Mouse (Mus musculus) macrophage (primary cell): ENCODE data around the gene Mal. TPM values are rescaled to one million over a fixed set of nuclear protein-coding genes. Genes with fewer than 3 reads are reported as not detected.

Source experiments
- H3K27ac ChIP-seq: fragments of 350-480 bp; formaldehyde crosslinking; 2 replicates; pipeline ENCODE4 v1.9.0; 2021
- H3K36me3 ChIP-seq: fragments of 350-480 bp; formaldehyde crosslinking; 2 replicates; pipeline ENCODE4 v1.9.0; 2021; ENCODE audit errors: inconsistent target
- H3K4me3 ChIP-seq: fragments of 350-480 bp; formaldehyde crosslinking; 2 replicates; pipeline ENCODE4 v1.9.0; 2021; ENCODE audit errors: inconsistent target
- H3K79me2 ChIP-seq: fragments of 350-480 bp; formaldehyde crosslinking; 2 replicates; pipeline ENCODE4 v1.9.0; 2021; ENCODE audit errors: inconsistent target
- WGBS: methylation state at CpG from one replicate; pipeline ENCODE4 v1.1.7; 2026; ENCODE audit warnings: inconsistent platforms; ENCODE audit not compliant: missing documents; 5-methylcytosine and 5-hydroxymethylcytosine counted together
- polyA plus RNA-seq: library from polyadenylated mRNA; stranded (reverse); fragments of 250-400 nt; gene quantifications from 3 replicates; pipeline ENCODE4 v1.2.4, GENCODE M21; 2018; ENCODE audit warnings: inconsistent platforms
- total RNA-seq, 78 experiments: library from RNA; depleted of rRNA; stranded (reverse); fragments of 250-400 nt; gene quantifications; 1 replicate in 9 of 78; 2 replicates in 24 of 78; 3 replicates in 43 of 78; 4 replicates in 2 of 78; pipeline ENCODE4 v1.2.4; 2018; ENCODE audit warnings: inconsistent platforms in 56 of 78

The Mal gene
- total RNA-seq (2018; cell fraction: chromatin; rRNA removed), result not detected
- total RNA-seq (2018; cell fraction: cytosol; rRNA removed), result not detected
- total RNA-seq (2018; cell fraction: nucleus; rRNA removed), result not detected
- polyA plus RNA-seq, result not detected in 3 replicates

DNA sequence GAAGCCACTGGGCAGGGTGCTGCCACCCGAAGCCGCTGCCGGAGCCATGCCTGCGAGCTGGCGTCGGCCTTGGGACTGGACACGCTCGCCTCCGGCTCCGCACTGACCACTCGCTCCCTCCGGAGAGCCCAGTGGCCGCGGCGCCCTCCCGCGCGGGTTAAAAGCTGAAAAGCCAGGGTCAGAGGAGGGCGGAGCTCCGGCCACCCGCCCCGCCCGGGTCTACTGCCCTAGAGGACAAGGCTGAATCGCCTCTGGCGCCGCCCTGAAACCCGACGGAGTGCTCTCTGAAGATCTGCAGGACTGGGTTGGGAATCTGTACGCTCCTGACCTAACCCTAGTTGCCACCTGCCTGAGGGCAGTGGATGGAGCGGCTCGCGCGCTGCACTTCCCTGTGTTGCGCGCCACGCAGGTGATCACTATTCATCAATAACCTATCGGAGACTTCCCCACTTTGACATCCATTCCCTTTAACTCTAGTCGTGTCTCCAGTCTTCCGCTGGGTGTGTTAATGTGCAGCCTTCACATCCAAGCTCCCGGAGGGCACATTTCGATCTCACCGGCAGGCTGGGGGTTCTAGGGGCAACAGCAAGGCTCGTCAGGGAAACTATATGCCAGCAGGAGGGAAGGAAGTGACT is at the start of gene Mal:
Gene Mal (minus strand): TSS at position 610 of the 635 bp plus-strand sequence.
- no peak within 1 kb of the TSS for H3K4me3 ChIP-seq
- no peaks in the 10 kb centered on the region for H3K79me2 ChIP-seq
- WGBS, result 3% methylated on average over 43 of the region's 43 CpGs
- H3K36me3 ChIP-seq, result no peaks in the 10 kb centered on the region
- no peak within 1 kb of the TSS for H3K27ac ChIP-seq

DNA sequence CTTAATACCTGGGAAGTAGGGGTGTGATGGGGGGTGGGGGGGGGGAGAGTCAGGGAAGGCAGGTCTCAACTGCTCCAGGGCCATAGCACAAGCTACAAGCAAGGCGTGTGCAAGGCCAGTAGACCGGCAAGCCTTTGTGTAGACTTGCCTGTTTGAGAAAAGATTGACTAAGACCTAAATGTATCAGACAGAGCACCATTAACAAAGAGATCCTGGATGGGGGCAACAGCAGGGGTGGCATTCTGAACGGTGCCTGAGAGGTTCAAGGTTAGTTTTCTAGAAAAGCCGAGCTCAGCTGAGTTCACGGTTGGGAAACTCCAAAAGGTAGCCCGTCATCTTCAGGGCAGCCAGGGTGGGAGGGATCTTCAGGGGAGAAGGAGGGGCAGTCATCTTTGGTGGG is 48.8 kb upstream of the Mal start:
- no peaks in the 10 kb centered on the region for H3K79me2 ChIP-seq
- H3K27ac ChIP-seq, result no peak overlapping the region
- no peak overlapping the region for H3K4me3 ChIP-seq
- WGBS, result 100% methylated on average over 6 of the region's 6 CpGs
- no peaks in the 10 kb centered on the region for H3K36me3 ChIP-seq

DNA sequence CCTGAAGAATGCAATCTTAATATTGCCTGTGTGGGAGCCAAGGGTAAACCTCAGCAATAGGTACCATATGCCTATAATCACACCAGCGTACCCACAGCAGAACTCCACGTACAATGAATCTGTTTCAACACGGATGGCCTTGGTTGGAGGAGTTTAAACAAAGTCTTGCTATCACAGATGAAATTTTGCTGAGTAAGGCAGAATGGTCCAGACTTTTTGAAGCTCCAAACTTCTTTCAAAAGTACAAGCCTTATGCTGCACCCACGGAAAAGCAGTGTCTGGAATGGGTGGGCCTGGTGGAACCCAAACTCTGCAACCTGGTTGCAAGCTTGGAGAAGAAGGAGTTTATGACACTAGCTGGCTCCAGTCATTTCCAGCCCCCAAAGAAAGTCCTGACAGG is 32.7 kb upstream of the Mal start:
- H3K4me3 ChIP-seq, result no peak overlapping the region
- 93% methylated on average over 4 of the region's 4 CpGs for WGBS
- H3K79me2 ChIP-seq, result no peaks in the 10 kb centered on the region
- no peaks in the 10 kb centered on the region for H3K36me3 ChIP-seq
- no peak overlapping the region for H3K27ac ChIP-seq

DNA sequence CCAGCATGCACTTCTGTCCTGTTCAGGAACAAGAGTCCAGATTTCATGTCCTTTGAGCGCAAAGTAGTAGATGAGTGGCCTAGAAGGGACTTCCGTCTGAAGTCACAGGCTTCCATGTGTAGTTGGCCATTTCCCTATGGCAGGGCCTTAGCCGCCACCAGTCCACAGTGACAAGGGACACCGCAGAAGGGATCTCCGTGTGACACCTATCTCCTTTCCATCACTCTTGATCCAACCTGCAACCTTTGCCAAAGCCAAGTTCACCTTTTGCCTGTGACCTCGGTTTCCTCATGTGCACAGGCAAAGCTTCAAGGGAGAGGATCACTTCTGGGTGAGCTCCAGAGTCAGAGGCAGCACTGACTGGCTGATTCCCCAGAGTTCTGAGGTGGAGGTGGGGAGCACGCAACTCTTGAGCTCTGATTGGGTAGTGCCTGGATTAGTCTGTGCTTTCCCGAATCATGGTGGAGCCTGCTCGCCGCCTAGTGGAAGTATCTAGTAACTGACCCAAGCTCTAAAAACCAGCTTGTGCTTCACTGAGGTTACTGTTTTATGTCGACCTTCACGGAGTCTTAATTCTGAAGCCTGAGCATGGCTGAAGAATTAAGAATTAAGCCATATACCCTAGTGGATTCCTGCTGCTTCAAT is 27.3 kb upstream of the Mal start:
- Histone ChIP-seq H3K36me3 (no peaks in the 10 kb centered on the region), H3K27ac (no peak overlapping the region), H3K79me2 (no peaks in the 10 kb centered on the region), H3K4me3 (no peak overlapping the region)
- 40% methylated on average over 12 of the region's 12 CpGs for whole genome bisulfite sequencing

DNA sequence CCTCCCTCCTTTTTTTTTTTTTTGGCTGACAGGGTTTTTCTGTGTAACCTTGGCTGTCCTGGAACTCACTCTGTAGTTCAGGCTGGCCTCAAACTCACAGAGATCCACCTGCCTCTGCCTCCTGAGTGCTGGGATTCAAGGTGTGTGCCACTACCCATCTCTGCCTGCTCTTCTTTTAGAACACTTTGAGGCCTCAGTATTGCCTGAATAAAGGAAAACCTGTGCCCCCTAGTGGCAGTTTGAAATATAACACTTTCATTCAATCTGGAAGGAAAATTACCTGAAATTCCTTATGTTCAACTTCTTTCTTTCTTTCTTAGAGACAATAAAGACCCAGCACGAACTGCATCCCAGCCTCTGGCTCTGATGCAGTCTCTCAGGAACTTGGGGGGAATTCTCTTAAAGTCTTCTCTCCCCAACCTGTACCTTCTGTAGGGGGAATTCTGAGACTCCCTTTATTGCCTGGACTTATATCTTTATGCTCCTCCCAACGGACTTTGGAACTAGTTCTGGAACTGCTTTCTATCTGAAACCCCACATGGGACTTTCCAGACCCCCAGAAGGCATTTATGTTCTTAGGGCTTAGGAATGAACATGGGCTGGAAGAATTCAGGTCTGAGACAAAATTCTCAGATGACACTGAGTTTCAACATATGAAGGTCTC is 11.5 kb upstream of the Mal start:
- no peak overlapping the region for H3K27ac ChIP-seq
- H3K4me3 ChIP-seq, result no peak overlapping the region
- WGBS, result 32% methylated on average over 2 of the region's 2 CpGs
- no peaks in the 10 kb centered on the region for H3K79me2 ChIP-seq
- H3K36me3 ChIP-seq, result no peaks in the 10 kb centered on the region

DNA sequence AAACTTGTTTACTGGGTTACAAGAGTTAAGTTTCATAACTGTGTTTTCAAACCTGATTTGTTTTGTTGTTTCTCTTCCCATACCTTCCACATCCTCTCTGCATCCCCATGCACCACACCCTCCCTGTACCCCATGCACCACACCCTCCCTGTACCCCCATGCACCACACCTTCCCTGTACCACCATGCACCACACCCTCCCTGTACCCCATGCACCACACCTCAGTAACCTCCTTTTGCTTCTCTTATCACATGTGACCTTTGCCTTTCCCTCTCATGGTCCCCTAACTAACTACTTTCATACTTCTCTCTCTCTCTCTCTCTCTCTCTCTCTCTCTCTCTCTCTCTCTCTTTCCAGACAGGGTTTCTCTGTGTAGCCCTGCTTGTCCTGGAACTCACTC is 10.5 kb upstream of the Mal start:
- H3K27ac ChIP-seq, result no peak overlapping the region
- H3K4me3 ChIP-seq, result no peak overlapping the region
- no peaks in the 10 kb centered on the region for H3K36me3 ChIP-seq
- no peaks in the 10 kb centered on the region for H3K79me2 ChIP-seq

DNA sequence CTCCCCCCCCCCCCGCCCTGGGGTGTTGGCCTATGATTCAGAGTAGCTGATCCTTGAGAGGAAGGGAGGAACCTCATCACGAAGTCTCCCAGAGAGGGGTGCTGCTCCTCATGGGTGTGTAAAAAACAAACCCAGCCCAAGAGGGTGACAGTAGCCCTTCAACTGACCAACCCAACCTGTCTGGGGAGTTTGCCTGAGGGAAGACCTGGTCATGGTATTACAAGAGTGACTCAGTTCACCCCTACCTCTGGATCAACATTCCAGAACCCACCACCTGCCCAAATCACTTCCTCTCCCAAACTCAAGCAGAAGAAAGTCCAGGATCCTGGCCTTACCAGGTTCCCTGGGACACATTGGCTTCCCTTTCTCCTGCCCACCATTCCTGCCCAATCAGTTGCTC is 6.2 kb upstream of the Mal start:
- WGBS, result 17% methylated on average over 1 of the region's 2 CpGs
- Histone ChIP-seq H3K27ac (no peak overlapping the region), H3K36me3 (no peaks in the 10 kb centered on the region)

DNA sequence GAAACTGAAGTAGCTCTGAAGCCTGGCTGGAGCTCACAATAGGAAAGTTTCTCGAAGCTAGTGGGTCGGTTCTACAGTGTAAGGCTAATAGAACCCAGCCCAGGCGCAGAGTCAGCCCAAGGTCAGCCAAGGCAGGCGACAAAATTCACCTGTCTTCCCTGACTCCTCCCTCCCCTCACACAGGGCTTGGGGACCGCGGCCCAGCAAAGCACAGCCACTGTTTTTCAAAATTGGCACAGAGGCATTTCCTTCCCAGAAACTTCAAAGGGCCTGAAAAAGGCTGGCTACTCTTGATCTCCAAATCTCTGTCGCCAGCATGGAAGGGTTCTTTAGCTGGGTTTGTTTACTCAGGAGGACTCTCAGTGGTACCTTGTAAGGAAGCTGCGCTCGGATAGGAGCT is 1.1 kb downstream of the Mal start:
- 12% methylated on average over 9 of the region's 9 CpGs for WGBS

More for the DNA sequence above, 6.2 kb upstream of the Mal start:
- Histone ChIP-seq H3K4me3 (no peak overlapping the region), H3K79me2 (no peaks in the 10 kb centered on the region)

DNA sequence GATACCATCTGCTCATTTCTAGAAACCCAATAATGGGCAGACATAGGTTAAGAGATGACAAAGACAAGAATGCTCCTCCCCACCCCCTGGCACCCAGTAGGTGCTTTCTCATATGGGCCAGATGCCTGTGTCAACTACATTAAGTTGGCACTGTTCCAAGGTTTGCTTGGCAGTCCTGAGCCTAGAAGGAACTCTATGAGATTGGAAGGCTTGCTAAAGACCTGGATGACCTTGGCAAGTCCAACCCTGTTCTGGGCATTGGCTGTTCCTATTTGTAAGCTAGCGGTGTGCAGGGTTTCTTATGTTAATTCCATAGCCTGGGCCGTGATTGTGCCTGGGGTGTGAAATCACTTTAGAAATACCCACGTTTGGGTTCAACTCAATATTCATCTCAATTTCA is 1.7 kb downstream of the Mal start:
- Histone ChIP-seq H3K27ac (no peak overlapping the region), H3K79me2 (no peaks in the 10 kb centered on the region), H3K4me3 (no peak overlapping the region), H3K36me3 (no peaks in the 10 kb centered on the region)
- 66% methylated on average over 3 of the region's 3 CpGs for WGBS

More for the DNA sequence above, 1.1 kb downstream of the Mal start:
- H3K79me2 ChIP-seq, result no peaks in the 10 kb centered on the region
- no peak overlapping the region for H3K27ac ChIP-seq
- no peak overlapping the region for H3K4me3 ChIP-seq
- no peaks in the 10 kb centered on the region for H3K36me3 ChIP-seq

DNA sequence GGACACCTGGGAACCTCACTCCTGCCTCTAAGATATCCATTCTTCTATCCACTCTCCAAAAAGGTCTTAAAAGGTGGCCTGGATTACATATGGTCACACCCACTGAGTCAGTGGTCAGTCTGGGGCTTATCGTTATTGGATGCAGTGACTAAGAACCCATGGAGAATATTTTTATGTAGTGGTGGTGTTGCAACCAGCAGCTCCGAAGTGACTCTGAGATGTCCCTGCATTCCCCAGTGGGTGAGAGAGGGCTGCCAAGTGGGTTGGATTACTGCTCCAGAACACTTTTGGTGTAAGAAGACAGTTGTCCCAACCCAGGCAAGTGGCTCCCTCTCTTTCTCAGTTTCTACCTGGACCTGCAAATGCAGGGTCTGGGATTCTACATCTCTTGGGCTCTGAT is 3.7 kb downstream of the Mal start:
- Histone ChIP-seq H3K4me3 (no peak overlapping the region), H3K79me2 (no peaks in the 10 kb centered on the region), H3K27ac (no peak overlapping the region), H3K36me3 (no peaks in the 10 kb centered on the region)
- 83% methylated on average over 2 of the region's 2 CpGs for WGBS

DNA sequence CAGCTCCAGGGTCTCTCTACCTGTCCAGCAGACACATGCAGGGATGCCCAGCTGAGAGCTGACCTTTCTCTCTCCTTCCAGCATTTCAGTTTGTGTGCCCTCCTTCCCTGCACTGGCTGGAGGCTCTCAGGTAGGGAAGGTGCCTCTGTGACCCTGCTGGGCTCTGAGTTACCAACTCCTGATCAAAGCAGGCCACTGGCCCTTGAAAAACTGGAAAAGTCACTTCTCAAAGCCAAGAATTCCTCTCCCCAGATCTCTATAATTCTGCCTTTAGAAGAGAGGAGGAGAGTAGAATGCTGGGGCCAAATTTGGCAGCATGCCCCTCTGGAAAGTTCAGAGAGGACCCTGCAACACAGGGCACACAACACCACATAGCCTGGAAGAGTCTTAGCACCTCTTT is 4.2 kb downstream of the Mal start:
- Histone ChIP-seq H3K36me3 (no peaks in the 10 kb centered on the region), H3K27ac (no peak overlapping the region), H3K79me2 (no peaks in the 10 kb centered on the region), H3K4me3 (no peak overlapping the region)

DNA sequence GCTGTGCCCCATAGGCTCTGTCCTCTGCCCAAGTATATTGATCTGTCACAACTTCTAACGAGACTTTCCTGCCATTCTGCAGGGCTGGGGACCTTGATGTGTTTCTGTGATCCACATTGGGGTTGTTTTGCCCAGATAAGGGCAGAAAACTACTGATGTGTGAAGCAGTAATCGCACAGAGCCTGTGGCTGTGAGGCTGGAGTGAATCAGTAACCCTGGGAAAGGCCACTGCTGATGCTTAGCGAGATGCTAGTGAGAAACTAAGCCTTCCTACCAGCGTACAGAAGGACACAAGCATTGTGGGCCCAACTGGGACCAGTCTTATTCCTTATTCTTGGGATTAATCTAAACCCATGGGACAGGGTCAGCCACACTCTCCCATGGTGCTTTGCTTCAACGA is 4.9 kb downstream of the Mal start:
- Histone ChIP-seq H3K36me3 (no peaks in the 10 kb centered on the region), H3K4me3 (no peak overlapping the region), H3K27ac (no peak overlapping the region), H3K79me2 (no peaks in the 10 kb centered on the region)
- 82% methylated on average over 5 of the region's 5 CpGs for WGBS

DNA sequence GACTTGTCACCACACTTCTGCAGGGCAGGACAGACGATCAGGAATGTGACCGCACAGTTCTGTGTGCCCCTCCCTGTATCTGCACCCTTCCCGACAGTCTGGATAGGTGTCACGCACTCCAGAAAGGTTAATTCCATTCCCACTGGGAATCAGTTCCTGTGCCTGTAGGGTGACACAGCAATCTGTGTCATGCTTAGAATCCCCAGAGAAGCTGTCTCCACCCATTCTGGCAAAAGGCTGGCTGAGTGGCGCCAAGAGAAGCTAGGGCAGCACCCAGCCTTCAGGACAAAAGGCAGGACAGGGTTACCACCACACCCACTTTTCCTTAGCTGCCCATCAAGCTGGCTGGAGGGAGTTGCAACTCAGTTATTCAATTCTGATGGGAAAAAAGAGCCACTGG is 6.6 kb downstream of the Mal start:
- H3K4me3 ChIP-seq, result no peak overlapping the region
- no peaks in the 10 kb centered on the region for H3K79me2 ChIP-seq
- whole genome bisulfite sequencing, result 72% methylated on average over 5 of the region's 5 CpGs
- H3K27ac ChIP-seq, result no peak overlapping the region
- no peaks in the 10 kb centered on the region for H3K36me3 ChIP-seq

DNA sequence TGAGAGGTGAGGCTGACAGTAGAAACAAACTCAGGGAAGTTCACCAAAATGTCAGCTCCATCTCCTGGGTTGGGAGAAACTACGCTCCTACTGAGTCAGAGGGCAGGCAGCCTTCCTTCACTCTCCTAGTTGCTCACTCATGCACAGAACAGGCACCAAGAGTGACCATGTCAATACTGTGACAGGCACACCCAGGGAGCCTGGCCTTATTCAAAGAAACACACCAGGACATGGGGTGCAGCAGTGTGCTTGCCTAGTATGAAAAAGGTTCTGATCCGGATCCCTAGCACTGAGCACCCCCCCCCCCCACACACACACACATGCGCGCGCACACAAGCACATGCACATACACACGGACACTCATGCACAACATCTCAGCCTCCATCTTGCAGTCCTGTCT is 8.3 kb downstream of the Mal start:
- Histone ChIP-seq H3K79me2 (no peaks in the 10 kb centered on the region), H3K36me3 (no peaks in the 10 kb centered on the region), H3K4me3 (no peak overlapping the region), H3K27ac (no peak overlapping the region)
- WGBS, result 91% methylated on average over 3 of the region's 6 CpGs

DNA sequence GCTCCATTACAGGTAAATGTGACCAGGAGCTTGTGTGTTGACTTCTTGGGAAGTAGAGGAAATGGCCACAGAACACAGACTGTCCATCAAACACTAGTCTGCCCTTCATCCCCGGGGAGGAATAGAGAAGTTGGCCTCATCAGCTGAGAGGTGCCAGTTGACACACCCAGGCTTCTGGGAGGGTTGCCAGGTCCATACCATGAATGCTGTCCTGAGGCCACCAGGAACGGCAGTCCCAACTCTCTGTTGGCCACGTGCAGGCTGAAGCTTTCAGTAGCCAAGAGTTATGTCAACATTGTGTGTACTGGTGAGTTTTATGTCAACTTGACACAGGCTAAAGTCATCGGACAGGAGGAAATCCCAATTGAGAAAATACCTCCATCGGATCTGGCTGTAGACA is 9.6 kb downstream of the Mal start:
- Histone ChIP-seq H3K79me2 (no peaks in the 10 kb centered on the region), H3K4me3 (no peak overlapping the region)
- 50% methylated on average over 5 of the region's 5 CpGs for WGBS

More for the DNA sequence above, 9.6 kb downstream of the Mal start:
- Histone ChIP-seq H3K36me3 (no peaks in the 10 kb centered on the region), H3K27ac (no peak overlapping the region)
